Mouse (Mus musculus) liver, embryonic 16.5 days (tissue): Measurements from ENCODE around the gene Mapk6. TPM values are rescaled to one million over a fixed set of nuclear protein-coding genes. Genes with fewer than 3 reads are reported as not detected.

Experiments
- ATAC-seq: fragments of 200-750 bp; cut with Nextera tagmentation; 2 replicates; pipeline ENCODE4 v1.8.0; 2017; ENCODE audit warnings: low read depth, mild to moderate bottlenecking, moderate number of reproducible peaks, moderate library complexity
- H3K27ac ChIP-seq: fragments of 300-500 bp; sonication (generic); 2 replicates; pipeline ENCODE4 v1.5.1; 2014; ENCODE audit warnings: mild to moderate bottlenecking, low read length
- H3K27me3 ChIP-seq: fragments of 300-500 bp; sonication (generic); 2 replicates; pipeline ENCODE4 v1.6.1; 2014; ENCODE audit warnings: low read depth, low read length, mixed read lengths; ENCODE audit not compliant: control insufficient read depth, insufficient read depth
- H3K36me3 ChIP-seq: fragments of 300-500 bp; sonication (generic); 2 replicates; pipeline ENCODE4 v1.6.1; 2014; ENCODE audit warnings: mild to moderate bottlenecking; ENCODE audit not compliant: control insufficient read depth, insufficient read depth
- H3K4me1 ChIP-seq: fragments of 300-500 bp; sonication (generic); 2 replicates; pipeline ENCODE4 v1.6.1; 2014; ENCODE audit warnings: low read depth, low read length, mixed read lengths; ENCODE audit not compliant: control insufficient read depth
- H3K4me2 ChIP-seq: fragments of 300-500 bp; sonication (generic); 2 replicates; pipeline ENCODE4 v1.6.1; 2014; ENCODE audit warnings: low read depth, low read length, mixed read lengths
- H3K4me3 ChIP-seq: fragments of 300-500 bp; sonication (generic); 2 replicates; pipeline ENCODE4 v1.5.1; 2014; ENCODE audit warnings: low read depth, mild to moderate bottlenecking, low read length
- H3K9ac ChIP-seq: fragments of 300-500 bp; sonication (generic); 2 replicates; pipeline ENCODE4 v1.6.1; 2014; ENCODE audit warnings: low read depth, low read length
- H3K9me3 ChIP-seq: fragments of 300-500 bp; sonication (generic); replicated peaks from 2 replicates; pipeline ENCODE4 v1.6.1; 2016; ENCODE audit warnings: low read length; ENCODE audit not compliant: control insufficient read depth
- WGBS: fragments of 180-500 bp; shearing (Covaris S2); extraction: QIAGEN DNeasy Blood & Tissue Kit; methylation state at CpG from one replicate; pipeline ENCODE4 v1.1.7; 2014; ENCODE audit not compliant: insufficient replicate concordance; 5-methylcytosine and 5-hydroxymethylcytosine counted together
- polyA plus RNA-seq: library from polyadenylated mRNA; unstranded; fragments of >200 nt; fragmentation: Nextera tagmentation; extraction: Ambion mirVana; gene quantifications from 2 replicates; pipeline ENCODE4 v1.2.1, GENCODE M21; 2015

The Mapk6 gene
- polyA plus RNA-seq, 1 experiment from 2014 or later = 14.3 TPM

DNA sequence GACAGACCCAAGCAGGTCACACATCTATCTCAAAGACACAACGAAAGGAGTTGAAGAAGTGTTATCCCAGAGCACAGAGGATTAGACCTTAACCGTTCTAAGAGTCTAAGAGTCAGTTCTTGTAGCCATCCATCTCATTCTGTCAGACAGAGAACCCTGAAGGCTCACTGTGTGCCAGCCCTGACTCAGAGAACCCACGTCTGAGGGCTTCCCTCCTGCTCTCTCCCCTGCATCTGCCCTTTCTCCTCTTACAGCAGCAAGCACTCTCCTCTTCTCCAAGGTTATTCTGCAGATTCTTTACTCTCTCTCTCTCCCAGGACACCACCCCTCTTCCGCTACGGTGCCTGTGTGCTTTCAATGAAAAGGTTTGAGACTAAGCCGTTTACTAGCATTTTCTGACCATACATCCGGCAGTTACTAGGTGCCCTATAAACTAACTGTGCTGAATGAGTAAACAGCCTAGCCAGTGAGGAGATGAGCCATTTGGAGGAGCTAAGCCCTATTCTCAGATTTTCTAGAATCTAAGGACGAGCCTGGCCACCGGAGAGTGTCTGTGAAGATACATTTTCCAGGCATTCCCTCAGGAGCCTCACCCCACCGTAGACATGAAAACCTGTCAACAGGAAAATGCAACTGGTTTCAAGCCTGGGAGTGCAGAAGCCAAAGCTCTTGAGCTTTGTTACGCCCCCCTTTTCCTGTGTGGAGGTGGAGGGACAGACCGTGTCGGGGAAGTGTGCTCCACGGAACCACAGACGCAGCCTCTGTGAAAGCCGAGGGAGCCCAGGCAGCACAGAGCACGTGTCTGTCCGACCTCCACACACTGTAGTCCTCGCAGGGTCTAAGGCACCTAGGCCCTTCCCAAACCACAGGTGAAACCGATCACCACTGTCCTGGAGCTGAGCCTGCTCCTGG lies 8.0 kb downstream of the Mapk6 start:
- Histone ChIP-seq H3K9ac (no peak overlapping the region), H3K27ac (no peak overlapping the region), H3K4me3 (no peak overlapping the region), H3K4me1 (peaks cover 11% of the 10 kb centered on the region), H3K4me2 (no peak overlapping the region), H3K9me3 (no peaks in the 10 kb centered on the region), H3K27me3 (no peaks in the 10 kb centered on the region), H3K36me3 (no peaks in the 10 kb centered on the region; the same call in 1 of the 2 replicates)
- no peak for ATAC-seq
- WGBS = 42% methylated on average over 20 of the region's 20 CpGs

DNA sequence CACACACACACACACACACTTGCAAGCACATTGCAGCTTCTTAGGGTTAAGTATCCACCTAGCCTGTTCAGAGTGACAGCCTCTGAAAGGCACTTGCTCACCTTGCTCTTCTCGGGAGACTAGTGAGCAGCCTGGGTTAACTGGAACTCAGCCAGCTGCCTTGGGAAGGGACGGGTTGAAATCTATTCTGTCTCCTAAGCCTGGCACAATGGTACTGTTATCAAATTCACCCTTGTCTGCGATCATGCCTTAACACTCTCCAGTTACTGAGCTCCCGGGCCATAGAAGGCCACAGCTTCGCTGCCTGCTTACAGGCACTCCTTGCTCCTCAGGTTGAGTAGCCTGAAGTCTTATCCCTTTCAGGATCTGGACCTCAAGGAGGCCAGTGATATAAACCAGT lies 9.2 kb downstream of the Mapk6 start:
- Histone ChIP-seq H3K36me3 (no peaks in the 10 kb centered on the region; the same call in 1 of the 2 replicates), H3K4me1 (peaks cover 11% of the 10 kb centered on the region; the same call in 1 of the 2 replicates), H3K4me3 (no peak overlapping the region), H3K9ac (no peak overlapping the region), H3K27ac (no peak overlapping the region), H3K4me2 (no peak overlapping the region), H3K9me3 (no peaks in the 10 kb centered on the region), H3K27me3 (no peaks in the 10 kb centered on the region)
- WGBS = 29% methylated on average over 5 of the region's 5 CpGs
- no peak for ATAC-seq

DNA sequence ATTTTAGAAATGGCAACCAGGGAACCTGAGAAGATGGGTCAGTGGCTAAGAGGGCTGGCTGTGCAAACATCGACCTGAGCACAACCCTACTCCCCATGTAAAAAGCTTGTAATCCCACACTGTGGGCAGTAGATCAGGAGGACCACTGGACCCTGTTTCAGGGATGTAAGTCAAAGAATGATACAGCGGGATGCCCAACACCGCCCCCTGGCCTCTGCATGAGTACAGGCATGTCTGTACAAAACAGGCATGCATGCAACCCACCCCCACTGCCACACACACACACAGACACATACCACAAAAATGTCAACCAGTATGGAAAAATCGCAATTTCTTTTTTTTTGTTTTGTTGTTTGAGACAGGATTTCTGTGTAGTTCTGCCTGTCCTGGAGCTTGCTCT lies 10.7 kb downstream of the Mapk6 start:
- H3K4me3 ChIP-seq = no peak overlapping the region
- peaks cover 8% of the 10 kb centered on the region; the same call in 1 of the 2 replicates for H3K4me1 ChIP-seq
- peaks cover 5% of the 10 kb centered on the region; the same call in 1 of the 2 replicates for H3K36me3 ChIP-seq
- H3K4me2 ChIP-seq = no peak overlapping the region
- H3K27me3 ChIP-seq = no peaks in the 10 kb centered on the region
- 78% methylated on average over 4 of the region's 4 CpGs for WGBS
- no peaks in the 10 kb centered on the region for H3K9me3 ChIP-seq
- H3K27ac ChIP-seq = no peak overlapping the region
- H3K9ac ChIP-seq = no peak overlapping the region
- no peak for ATAC-seq

DNA sequence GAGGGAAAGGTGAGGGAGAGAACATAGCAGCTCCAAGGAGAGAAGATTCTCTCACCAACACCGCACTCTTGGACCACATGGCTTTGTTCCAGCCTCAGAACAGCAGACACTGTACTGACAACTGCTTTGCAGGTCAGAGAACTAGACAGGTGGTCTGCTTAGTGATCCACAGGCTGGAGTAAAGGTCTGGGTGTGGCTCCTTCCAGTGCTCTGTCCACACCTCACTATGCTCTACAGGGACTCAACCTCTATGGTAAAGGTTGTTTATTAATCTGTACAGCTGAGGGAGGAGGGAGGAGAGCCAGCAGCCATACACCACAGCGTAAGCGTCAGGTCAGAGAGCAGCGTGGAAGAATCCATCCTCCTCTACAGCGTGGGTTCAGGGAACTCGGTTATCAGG lies 13.8 kb downstream of the Mapk6 start:
- Histone ChIP-seq H3K4me2 (no peak overlapping the region), H3K9me3 (no peaks in the 10 kb centered on the region), H3K4me1 (no peaks in the 10 kb centered on the region; the same call in 1 of the 2 replicates), H3K27me3 (no peaks in the 10 kb centered on the region), H3K27ac (no peak overlapping the region), H3K9ac (no peak overlapping the region), H3K36me3 (peaks cover 15% of the 10 kb centered on the region), H3K4me3 (no peak overlapping the region)
- no peak for ATAC-seq
- whole genome bisulfite sequencing = 53% methylated on average over 6 of the region's 6 CpGs

DNA sequence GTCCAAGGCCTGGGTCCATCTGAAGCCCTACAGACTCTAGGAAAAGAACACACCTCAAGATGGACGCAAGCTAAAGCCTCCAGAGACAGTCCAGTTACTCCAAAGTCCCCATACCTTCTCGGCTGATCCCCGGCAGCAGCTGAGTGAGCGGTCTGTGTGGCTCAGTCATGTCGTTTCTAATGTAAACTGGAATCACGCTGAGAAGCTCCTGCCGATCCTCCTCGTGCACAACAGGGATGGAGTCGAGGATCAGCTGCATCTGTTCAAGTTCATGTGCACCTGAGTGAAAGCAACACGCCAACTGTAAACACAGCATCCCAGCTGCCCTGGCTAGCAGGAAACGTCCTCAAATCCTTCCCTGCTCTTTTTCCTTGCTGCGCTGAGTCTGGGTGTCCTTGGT lies 16.6 kb downstream of the Mapk6 start:
- no peaks in the 10 kb centered on the region for H3K9me3 ChIP-seq
- 77% methylated on average over 12 of the region's 12 CpGs for WGBS

DNA sequence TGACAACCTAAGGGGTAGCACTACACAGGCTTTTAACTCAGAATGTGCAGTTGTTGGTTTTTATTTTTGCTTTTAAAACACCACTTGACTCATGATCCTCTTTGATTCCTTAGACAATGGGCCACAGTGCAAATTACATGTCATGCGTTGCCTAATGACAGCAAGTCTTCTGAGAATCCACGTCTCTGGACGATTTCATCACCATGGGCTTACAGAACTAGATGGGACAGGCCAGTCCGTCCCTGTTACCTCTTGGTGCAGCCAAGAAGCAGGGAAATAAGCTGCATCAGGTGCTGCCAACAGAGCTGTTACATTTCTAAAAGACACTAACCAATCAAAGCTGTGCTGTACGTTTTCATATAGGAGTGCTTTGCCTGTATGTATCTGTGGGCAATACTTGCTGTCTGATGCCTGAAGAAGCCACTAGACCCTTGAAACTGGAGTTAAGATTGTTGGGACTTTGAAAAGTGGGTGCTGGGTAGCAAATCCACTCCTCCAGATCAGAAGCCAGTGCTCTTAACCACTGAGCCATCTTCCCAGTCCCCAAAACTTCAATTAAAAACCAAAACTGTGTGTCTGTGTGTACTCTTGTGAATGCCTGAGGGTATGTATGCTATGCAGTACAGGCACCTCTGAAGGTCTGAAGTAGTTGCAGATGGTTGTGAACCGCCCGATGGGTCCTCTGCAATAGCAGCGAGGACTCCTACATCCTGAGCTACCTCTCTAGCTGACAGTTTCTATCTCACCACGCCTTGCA lies 24.4 kb downstream of the Mapk6 start:
- 69% methylated on average over 9 of the region's 9 CpGs for WGBS
- H3K27me3 ChIP-seq = no peaks in the 10 kb centered on the region
- H3K36me3 ChIP-seq = peaks cover 7% of the 10 kb centered on the region; the same call in 1 of the 2 replicates
- no peak overlapping the region for H3K27ac ChIP-seq
- ATAC-seq = no peak
- H3K4me2 ChIP-seq = no peak overlapping the region
- H3K4me3 ChIP-seq = no peak overlapping the region
- no peak overlapping the region for H3K9ac ChIP-seq
- no peaks in the 10 kb centered on the region for H3K4me1 ChIP-seq
- no peaks in the 10 kb centered on the region for H3K9me3 ChIP-seq

More for the DNA sequence above, 16.6 kb downstream of the Mapk6 start:
- Histone ChIP-seq H3K27ac (no peak overlapping the region), H3K36me3 (peaks cover 22% of the 10 kb centered on the region), H3K27me3 (no peaks in the 10 kb centered on the region), H3K4me2 (no peak overlapping the region), H3K4me3 (no peak overlapping the region), H3K9ac (no peak overlapping the region), H3K4me1 (no peaks in the 10 kb centered on the region)
- no peak for ATAC-seq

DNA sequence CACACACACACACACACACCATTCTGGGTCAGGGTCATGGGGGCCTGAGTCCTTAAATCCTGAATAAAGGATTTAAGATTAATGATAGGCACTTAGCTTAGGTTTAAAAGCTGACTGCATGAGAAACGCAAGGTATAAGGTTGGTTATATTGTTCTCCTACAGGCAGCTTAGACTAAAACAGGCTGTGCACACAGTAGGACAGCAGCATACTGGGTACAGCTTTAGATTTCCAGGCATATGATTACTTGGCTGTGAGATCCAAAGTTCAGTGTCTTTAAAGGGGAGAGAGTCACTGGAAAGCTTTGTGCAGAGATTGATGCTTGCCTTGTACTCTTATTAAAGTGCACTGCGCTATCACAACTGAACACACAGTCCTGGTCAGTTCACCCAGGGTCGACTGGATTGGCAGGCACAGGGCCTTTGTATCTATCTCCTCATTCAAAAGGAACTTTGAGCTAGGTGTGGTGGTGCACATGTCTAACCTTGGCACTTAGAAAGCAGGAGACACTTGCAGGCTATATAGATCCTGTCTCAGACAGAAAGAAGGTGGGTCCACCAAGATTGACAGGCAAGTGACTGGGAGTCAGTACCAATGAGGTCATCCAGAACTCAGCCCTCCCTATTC lies 25.4 kb downstream of the Mapk6 start:
- H3K4me3 ChIP-seq = no peak overlapping the region
- H3K4me1 ChIP-seq = no peaks in the 10 kb centered on the region
- H3K4me2 ChIP-seq = no peak overlapping the region
- peaks cover 7% of the 10 kb centered on the region; the same call in 1 of the 2 replicates for H3K36me3 ChIP-seq
- no peak for ATAC-seq
- H3K9me3 ChIP-seq = no peaks in the 10 kb centered on the region
- no peaks in the 10 kb centered on the region for H3K27me3 ChIP-seq
- no peak overlapping the region for H3K9ac ChIP-seq
- no peak overlapping the region for H3K27ac ChIP-seq
- 62% methylated on average over 3 of the region's 3 CpGs for WGBS

DNA sequence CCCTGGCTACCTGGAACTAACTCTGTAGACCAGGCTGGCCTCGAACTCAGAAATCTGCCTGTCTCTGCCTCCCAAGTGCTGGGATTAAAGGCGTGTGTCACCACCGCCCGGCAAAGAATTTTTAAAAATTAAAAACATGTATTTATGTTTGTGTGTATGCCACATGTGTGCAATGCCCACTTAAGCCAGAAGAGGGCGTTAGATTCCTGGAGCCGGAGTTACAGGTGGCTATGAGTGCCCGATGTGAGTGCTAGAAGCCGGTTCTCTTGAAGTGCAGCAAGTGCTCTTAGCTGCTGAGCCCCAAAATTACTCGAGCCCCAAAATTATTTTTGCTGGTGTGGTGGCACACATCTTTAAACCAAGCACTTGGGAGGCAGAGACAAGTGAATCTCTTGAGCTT lies 26.0 kb downstream of the Mapk6 start:
- 66% methylated on average over 9 of the region's 9 CpGs for WGBS
- H3K36me3 ChIP-seq = no peaks in the 10 kb centered on the region; the same call in 1 of the 2 replicates

More for the DNA sequence above, 26.0 kb downstream of the Mapk6 start:
- H3K4me3 ChIP-seq = no peak overlapping the region
- no peak overlapping the region for H3K9ac ChIP-seq
- H3K27me3 ChIP-seq = no peaks in the 10 kb centered on the region
- H3K4me1 ChIP-seq = no peaks in the 10 kb centered on the region
- no peak overlapping the region for H3K27ac ChIP-seq
- no peak for ATAC-seq
- no peak overlapping the region for H3K4me2 ChIP-seq
- no peaks in the 10 kb centered on the region for H3K9me3 ChIP-seq
